Mouse (Mus musculus) lung, postnatal 0 days (tissue): ENCODE measurements around the gene Efcab5.

ENCODE experiments used
- CTCF ChIP-seq: IDR thresholded peaks from 2 replicates; pipeline ENCODE4 v1.5.1; 2016; ENCODE audit warnings: antibody characterized with exemption, mild to moderate bottlenecking
- EP300 ChIP-seq: IDR thresholded peaks from 2 replicates; pipeline ENCODE4 v1.6.1; 2016; ENCODE audit warnings: antibody characterized with exemption, mild to moderate bottlenecking, control low read depth

GRCm38 (mm10) chr11:77063406-77063805, 125.4 kb downstream of the Efcab5 start:
- TF ChIP-seq CTCF (no peak), EP300 (no peak)
